Mouse (Mus musculus) lung, adult 2 months (tissue): ENCODE measurements around the gene Slc45a3. TPM values are rescaled to one million over a fixed set of nuclear protein-coding genes. Genes with fewer than 3 reads are reported as not detected.

Source experiments
- DNase-seq: peaks from one replicate; pipeline ENCODE4 v3.0.0; 2022
- H3K4me1 ChIP-seq: fragments of 200-500 bp; 2 replicates; pipeline ENCODE4 v1.6.1; 2011; ENCODE audit warnings: low read length; ENCODE audit not compliant: control insufficient read depth, insufficient read depth
- H3K4me3 ChIP-seq: fragments of 200-500 bp; replicated peaks from 2 replicates; pipeline ENCODE3; 2011; ENCODE audit warnings: low read depth, mild to moderate bottlenecking, control low read depth, low read length; ENCODE audit errors: extremely low read depth
- CTCF ChIP-seq: fragments of 200-500 bp; IDR thresholded peaks from 2 replicates; pipeline ENCODE4 v1.5.1; 2011; ENCODE audit warnings: mild to moderate bottlenecking, low read length, control low read depth; ENCODE audit not compliant: insufficient read depth
- POLR2A ChIP-seq: fragments of 200-500 bp; IDR thresholded peaks from 2 replicates; pipeline ENCODE4 v1.6.1; 2011; ENCODE audit warnings: low read depth, mild to moderate bottlenecking, control low read depth, low read length, borderline replicate concordance; ENCODE audit errors: extremely low read depth
- WGBS: fragments of 180-500 bp; shearing (Covaris S2); methylation state at CpG from one replicate; pipeline ENCODE4 v1.1.7; 2018; 5-methylcytosine and 5-hydroxymethylcytosine counted together
- polyA plus RNA-seq: library from polyadenylated mRNA; depleted of rRNA; stranded (reverse); fragments of >200 nt; gene quantifications from 2 replicates; pipeline ENCODE4 v1.2.3, GENCODE M21; 2012

The Slc45a3 gene
- polyA plus RNA-seq, 1 experiment: 14.2 TPM

DNA sequence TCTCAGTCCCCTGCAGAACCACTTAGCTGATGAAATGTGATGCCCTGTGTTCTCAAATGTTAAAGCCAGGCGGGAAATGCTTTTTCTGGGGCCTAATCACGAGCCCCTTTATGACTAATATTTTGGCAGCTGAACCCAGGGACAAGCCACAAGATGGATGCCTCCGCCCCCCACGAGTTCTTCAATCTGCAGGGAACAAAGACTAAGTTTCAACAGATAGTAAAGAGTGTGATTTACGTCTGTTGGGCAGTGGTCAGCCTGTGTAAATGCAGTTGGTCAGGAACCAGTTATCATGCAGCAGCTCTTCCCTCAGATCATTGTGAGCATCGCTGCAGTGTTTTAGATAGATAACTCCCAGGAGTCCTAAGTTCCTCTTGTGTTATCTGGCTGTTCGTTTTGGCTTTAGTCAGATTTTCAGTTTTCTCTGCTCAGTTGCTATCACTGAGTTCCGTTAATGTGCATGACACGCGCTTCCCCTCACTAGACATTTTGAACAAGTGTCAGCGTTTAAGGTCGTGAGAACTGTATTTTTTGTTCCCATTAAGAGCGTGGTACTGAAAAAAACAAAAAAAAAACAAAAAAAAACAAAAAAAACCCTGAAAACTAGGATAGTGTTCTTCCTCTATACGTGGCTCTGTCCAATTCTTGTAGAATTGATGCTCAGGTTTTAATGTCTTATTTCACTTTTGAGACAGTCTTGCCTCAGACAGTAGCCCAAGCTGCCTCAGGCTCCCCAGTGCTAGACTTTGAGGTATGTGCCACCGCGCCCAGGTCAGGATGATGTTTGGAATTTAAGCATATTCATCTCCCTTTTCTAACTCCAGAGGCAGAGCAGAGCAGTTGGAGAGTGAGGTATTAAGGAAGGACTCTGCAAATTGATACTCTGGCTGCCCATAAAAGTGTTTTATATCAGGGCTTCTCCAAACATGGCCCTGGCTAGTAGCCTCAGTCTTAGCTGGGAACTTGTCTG lies 19.9 kb upstream of the Slc45a3 start:
- Histone ChIP-seq H3K4me1 (peaks cover 2% of the 10 kb centered on the region), H3K4me3 (no peak overlapping the region)
- WGBS: 53% methylated on average over 16 of the region's 16 CpGs
- TF ChIP-seq POLR2A (no peak), CTCF (no peak)
- DNase-seq: no peak

DNA sequence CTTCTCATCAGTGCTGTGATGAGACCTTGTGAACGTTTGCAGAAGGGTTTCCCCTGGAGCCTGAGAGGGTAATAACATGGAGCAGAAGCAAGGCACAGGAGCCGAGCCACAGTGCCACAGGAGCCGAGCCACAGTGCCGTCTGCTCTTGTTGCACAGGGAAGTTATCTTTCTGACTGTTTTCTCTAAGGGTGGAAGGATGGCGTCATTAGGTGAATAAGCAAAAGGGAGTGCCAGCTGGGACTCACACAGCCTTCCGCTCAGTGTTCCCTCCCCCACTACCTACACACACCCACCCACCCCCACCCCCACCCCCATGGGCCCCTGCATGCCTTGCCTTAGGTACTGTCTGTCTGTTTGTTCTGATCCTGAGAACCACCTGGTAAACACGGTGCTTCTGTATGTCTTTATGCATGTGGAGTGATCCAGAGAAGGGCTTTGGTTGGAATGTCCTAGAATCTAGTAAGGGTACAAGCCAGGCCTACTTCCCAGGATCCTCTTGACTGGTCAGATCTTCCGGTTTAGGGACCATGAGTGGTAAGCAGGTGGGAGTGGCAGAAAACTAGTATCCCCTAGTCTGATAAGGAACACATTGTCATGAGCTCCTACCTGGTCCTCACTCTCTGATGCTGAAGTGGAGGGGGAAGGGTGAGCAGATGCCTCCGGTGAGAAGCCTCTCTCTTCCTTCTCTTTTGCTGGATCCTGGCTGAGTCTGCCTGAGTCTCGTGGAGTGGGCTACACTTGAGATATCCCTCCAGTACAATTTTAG lies 16.9 kb upstream of the Slc45a3 start:
- Histone ChIP-seq H3K4me3 (no peak overlapping the region), H3K4me1 (peaks cover 2% of the 10 kb centered on the region; the same call in 1 of the 2 replicates)
- WGBS: 55% methylated on average over 10 of the region's 10 CpGs
- no peak for DNase-seq
- no peak for TF ChIP-seq POLR2A
- no peak for TF ChIP-seq CTCF

DNA sequence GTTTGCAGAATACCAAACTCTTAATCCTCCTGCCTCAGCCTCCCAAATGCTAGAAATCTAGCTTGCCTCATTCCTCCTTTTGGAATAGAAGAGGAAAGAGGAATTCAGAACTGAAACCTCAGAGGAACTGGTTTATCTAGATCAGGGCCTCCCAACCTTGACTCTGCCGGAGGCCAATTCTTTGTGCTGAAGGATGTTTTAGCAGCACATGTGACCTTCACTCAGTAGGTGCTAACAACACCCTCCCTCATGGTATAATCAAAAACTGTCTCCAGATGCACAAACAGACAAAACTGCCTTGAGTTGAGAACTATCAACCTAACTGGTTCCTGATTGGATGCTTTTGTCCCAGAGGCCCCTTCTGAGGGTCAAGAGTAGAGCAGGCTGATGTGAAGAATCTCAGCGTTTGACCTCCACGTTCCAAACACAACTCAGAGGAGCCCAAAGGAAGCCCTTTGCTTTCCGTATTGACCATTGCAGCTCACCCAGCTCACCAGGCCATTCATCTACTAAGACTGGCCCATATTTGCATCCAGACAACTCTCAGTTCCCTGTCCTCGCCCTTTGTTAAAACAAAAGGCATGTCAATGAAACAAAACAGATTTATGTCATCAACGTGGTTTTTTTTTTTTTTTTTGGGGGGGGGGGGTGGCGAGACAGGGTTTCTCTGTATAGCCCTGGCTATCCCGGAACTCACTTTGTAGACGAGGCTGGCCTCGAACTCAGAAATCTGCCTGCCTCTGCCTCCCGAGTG lies 16.1 kb upstream of the Slc45a3 start:
- TF ChIP-seq POLR2A: no peak
- TF ChIP-seq CTCF: no peak
- Histone ChIP-seq H3K4me3 (no peak overlapping the region), H3K4me1 (no peaks in the 10 kb centered on the region)
- 78% methylated on average over 11 of the region's 11 CpGs for WGBS
- no peak for DNase-seq

DNA sequence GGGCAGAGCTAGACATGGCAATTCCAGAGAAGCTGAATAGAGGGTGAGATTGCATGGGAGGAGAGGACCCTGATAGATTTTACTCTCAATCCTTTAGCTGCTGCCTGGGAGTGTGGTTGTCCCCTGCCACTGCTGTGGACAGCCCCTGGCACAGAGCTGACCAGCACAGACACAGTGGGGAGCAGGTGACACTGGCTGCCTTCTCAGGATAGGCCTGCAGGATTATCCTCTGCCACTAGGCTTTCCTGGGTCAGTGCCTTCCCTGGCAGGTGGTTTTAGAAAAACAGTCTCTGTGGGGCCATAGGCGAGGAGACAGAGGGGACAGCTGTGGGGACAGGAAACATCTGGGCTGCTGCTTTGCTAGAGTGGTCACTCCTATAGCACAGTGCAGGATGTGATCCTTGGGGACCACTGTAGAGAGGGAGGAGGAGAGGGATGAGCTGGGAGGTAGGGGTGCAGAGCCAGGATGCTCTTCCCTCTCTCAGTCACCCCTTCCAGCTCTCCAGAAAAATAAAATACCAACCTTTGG lies 14.7 kb upstream of the Slc45a3 start:
- no peak for DNase-seq
- no peak for TF ChIP-seq POLR2A
- no peak for TF ChIP-seq CTCF
- H3K4me1 ChIP-seq: no peaks in the 10 kb centered on the region
- WGBS: 28% methylated on average over 1 of the region's 1 CpGs
- H3K4me3 ChIP-seq: no peak overlapping the region

DNA sequence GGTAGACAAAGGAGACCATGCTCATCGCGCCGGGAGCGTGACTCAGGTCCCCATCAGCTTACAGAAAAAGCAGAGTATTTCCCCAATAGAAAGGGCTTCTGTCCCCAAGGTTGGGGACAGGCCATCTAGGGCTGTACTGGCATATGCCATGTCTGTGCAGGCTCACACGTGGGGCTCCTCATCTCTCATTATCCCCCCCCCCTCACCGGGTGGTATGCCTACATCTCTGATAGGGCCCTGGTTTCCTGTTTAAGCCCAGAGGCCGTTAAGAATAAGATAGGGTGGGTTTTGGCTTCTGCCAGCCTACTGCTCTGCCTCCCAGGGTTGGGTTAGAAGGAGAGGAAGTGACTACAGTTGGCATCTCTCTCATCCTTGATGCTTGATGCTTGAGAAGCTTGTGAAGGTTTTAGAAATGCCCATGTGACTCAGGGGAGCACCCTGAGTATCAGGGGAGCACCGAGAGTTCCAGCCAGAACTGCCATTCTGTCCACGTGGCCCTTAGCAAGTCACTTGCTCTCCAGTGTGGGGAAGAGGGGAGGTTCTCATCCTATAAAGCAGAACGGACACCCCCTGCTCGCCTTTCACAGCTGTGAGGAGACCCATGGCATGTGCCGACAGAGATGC lies 8.4 kb upstream of the Slc45a3 start:
- no peak for TF ChIP-seq CTCF
- TF ChIP-seq POLR2A: no peak
- WGBS: 74% methylated on average over 12 of the region's 12 CpGs
- no peaks in the 10 kb centered on the region for H3K4me1 ChIP-seq
- no peak for DNase-seq
- no peak overlapping the region for H3K4me3 ChIP-seq

DNA sequence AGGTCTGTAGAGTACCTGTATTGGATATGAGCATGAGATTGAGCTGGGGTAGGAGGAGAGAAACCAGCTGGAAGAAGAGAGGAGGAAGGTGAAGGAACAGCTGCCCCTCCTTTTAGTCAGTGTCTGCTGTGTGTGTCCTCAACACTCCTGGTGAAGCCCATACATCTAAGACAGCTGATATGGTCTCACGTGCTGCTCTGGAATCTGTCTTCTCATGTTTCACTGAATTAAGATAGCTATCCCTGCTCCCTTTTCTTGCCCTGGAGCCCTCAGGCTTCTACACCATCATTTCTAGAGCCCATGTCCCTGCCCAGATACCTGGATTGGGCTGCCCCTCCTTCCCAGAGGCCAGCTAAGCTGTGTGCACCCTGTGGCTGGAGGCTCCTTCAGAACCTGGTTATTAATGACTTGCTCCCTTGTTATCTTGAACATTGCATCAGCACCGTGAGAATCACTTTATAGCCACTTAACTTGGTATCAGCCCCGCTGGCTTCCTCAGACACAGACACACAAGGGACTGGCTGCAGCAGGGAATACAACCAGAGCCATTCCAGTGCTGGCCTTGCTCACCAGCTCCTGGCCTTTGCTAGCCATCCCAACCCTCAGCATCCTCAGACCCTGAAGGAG lies 7.5 kb upstream of the Slc45a3 start:
- 31% methylated on average over 3 of the region's 3 CpGs for WGBS
- DNase-seq: no peak
- H3K4me3 ChIP-seq: no peak overlapping the region
- H3K4me1 ChIP-seq: no peaks in the 10 kb centered on the region
- TF ChIP-seq POLR2A (no peak), CTCF (no peak)

DNA sequence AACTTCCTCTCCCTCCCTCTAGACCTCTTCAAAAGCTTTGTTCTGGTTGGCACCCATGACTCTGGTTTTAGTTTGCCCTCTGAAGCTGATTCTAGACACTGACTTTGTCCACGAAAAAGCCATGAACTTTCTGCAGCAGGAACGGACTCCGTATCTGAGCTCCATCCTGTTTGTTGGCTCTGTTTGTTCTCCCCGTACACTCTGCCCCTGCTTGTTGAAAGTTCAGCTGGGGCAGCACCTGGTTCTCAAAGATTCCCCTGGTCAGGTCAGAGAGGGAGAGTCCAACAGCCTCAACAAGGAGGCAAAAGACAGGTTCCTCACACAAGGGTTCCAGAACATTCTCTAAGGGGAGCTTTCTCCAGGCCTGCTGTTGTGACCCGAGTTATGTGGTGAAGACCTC lies 5.4 kb upstream of the Slc45a3 start:
- 56% methylated on average over 5 of the region's 5 CpGs for WGBS
- DNase-seq: no peak
- Histone ChIP-seq H3K4me1 (0 out of 2 replicates have a peak, but pooled peaks cover under 1% of the 10 kb centered on the region), H3K4me3 (no peak overlapping the region)
- no peak for TF ChIP-seq POLR2A
- TF ChIP-seq CTCF: no peak

DNA sequence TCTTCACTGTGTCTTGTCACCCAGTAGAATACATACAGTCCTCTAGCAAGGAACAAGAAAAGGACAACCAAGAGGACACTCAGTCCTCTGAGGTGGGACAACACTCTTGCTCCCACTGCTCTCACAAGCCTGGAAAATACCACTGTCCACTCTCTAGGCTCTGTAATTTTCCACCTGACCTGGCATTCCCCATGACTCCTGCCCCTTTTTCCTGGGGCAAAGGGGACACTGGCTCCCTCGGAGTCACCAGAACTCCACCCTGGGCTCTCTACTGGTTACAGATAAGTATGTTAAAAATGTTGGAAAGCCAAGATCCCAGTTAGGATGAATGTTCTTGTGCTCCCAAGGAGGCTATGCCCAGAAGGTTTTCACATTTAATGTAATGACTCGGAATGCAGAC lies 1.8 kb upstream of the Slc45a3 start:
- no peak overlapping the region for H3K4me3 ChIP-seq
- DNase-seq: no peak
- 69% methylated on average over 2 of the region's 2 CpGs for WGBS
- TF ChIP-seq CTCF (no peak), POLR2A (no peak)
- H3K4me1 ChIP-seq: peaks cover 7% of the 10 kb centered on the region
